Mouse (Mus musculus) bone marrow macrophage, adult 2 months (primary cell): ENCODE data around the gene BC049715.

Experiments used
- CTCF ChIP-seq: IDR thresholded peaks from 2 replicates; pipeline ENCODE4 v1.5.1; 2012; ENCODE audit warnings: low read depth, mild to moderate bottlenecking, low read length, moderate library complexity
- POLR2A ChIP-seq: IDR thresholded peaks from 2 replicates; pipeline ENCODE4 v1.6.1; 2012; ENCODE audit warnings: mild to moderate bottlenecking, low read depth, low read length, borderline replicate concordance

DNA sequence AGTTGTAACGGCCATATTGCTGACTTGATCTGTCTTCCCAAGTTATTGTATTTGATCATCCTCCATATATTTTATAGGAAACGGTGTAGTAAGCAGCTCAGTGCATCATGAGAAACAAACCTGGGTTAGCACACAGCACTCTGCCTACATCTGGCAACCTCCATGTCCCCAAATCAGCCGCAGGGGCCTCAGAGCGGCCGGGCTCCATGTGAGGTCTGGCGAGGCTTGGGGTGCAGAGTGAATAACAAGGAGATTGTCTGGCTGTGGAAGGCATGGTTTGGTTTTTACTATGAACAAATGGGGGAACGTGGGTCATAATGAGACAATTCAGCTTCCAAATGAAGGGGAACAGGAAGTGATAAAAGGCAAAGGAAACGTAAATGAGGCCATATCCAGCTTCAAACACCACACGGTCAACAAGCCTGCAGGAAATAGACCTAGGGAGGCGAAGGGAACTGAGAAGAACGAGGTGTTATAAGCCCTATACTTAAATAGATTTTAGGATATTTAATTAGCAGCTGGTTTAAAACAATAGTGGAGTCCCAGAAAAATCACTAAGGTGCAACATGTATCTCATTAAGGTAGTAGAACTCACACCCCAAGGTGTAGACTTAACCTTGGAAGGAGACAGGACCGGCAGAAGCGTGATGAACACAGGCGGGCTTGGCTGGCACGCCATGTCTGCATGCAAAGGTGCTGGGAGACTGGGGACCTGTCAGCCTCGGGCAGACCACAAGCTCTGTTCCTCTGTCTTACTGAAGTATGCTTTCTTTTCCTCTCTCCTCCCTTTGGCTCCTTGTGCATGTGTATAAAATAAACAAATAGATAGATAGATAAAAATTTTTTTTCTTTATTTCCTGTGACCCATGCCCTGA, 34.3 kb upstream of the BC049715 start:
- TF ChIP-seq CTCF (no peak), POLR2A (no peak)
